Mouse (Mus musculus) heart, adult 2 months (tissue): ENCODE data around the gene Syngr4.

Source experiments
- CTCF ChIP-seq: fragments of 200-600 bp; IDR thresholded peaks from 2 replicates; pipeline ENCODE4 v1.8.1; 2022; ENCODE audit warnings: antibody characterized with exemption, mild to moderate bottlenecking, moderate library complexity
- EP300 ChIP-seq: fragments of 200-500 bp; IDR thresholded peaks from 2 replicates; pipeline ENCODE4 v1.6.1; 2011; ENCODE audit warnings: low read depth, low read length, control low read depth; ENCODE audit not compliant: insufficient read depth
- POLR2A ChIP-seq: fragments of 200-500 bp; IDR thresholded peaks from 2 replicates; pipeline ENCODE4 v1.6.1; 2011; ENCODE audit warnings: mild to moderate bottlenecking, low read depth, low read length, control low read depth; ENCODE audit not compliant: insufficient read depth

DNA sequence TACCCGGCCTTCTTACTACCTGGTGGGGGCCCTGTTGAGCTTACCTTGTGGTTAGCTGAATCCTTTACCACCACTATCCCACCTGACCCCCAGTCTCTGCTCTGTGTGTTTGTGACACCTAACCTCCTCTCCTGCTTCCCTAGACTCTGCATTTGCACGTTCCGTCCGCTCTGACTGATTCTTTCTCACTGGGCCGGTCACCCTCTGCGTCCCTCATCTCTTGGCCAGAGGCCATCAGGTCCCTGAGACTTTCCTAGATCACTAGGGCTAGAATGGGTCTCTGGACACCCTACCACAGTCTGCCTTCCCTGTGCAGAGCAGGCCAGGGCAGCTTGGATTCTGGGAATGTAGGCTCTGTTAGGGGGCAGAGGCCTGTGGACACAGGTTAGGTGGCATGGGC, 17.6 kb upstream of the Syngr4 start:
- TF ChIP-seq CTCF (no peak), EP300 (no peak), POLR2A (no peak)
